Mouse (Mus musculus): ENCODE measurements around the gene Arhgef16. TPM values are rescaled to one million over a fixed set of nuclear protein-coding genes. Genes with fewer than 3 reads are reported as not detected.

Gene Arhgef16
- polyA plus RNA-seq, 1 experiment from 2014 or later, result 28.2 TPM

Other genes starting within 250 kb of the Arhgef16 start
- 0.23 and 0.80 TPM in 2 replicates for gene Trp73, start 161.5 kb downstream of the Arhgef16 start, polyA plus RNA-seq (2014; fragmentation: Nextera tagmentation; extraction: Ambion mirVana)
- 37.7 and 41.7 TPM in 2 replicates for gene Wrap73, start 159.3 kb downstream of the Arhgef16 start, polyA plus RNA-seq (2014; fragmentation: Nextera tagmentation; extraction: Ambion mirVana)
- gene Tprgl, start 141.0 kb downstream of the Arhgef16 start, polyA plus RNA-seq (2014; fragmentation: Nextera tagmentation; extraction: Ambion mirVana), result 98.2 and 124 TPM in 2 replicates
- gene Megf6, start 130.9 kb downstream of the Arhgef16 start, polyA plus RNA-seq (2014; fragmentation: Nextera tagmentation; extraction: Ambion mirVana), result 7.0 and 12.7 TPM in 2 replicates
- gene B230104I21Rik, start 34.5 kb upstream of the Arhgef16 start, polyA plus RNA-seq (2014; fragmentation: Nextera tagmentation; extraction: Ambion mirVana), result not detected in 2 replicates